Mouse (Mus musculus): ENCODE results near the gene A530064D06Rik. TPM values are rescaled to one million over a fixed set of nuclear protein-coding genes. Genes with fewer than 3 reads are reported as not detected.

Gene A530064D06Rik
- polyA plus RNA-seq, 1 experiment from 2014 or later = not detected

- Histone ChIP-seq H3K4me3 (no peak overlapping the region), H3K9ac (replicated peaks) (no peak overlapping the region), H3K27me3 (no peaks in the 10 kb centered on the region), H3K27ac (replicated peaks) (no peak overlapping the region), H3K9me3 (no peaks in the 10 kb centered on the region), H3K4me1 (no peaks in the 10 kb centered on the region), H3K4me2 (replicated peaks) (no peak overlapping the region), H3K36me3 (no peaks in the 10 kb centered on the region)
- no peak for ATAC-seq (replicated peaks)
- 39% methylated on average over 8 of the region's 8 CpGs for WGBS
Measured at GRCm38 (mm10) chr17:48110547-48111287, 56.4 kb downstream of the A530064D06Rik start.

- no peak overlapping the region for H3K4me3 ChIP-seq
- H3K9me3 ChIP-seq = no peaks in the 10 kb centered on the region
- no peaks in the 10 kb centered on the region for H3K4me1 ChIP-seq
- WGBS = 85% methylated on average over 3 of the region's 3 CpGs
- H3K9ac ChIP-seq (replicated peaks) = no peak overlapping the region
- H3K27me3 ChIP-seq = no peaks in the 10 kb centered on the region
- H3K36me3 ChIP-seq = no peaks in the 10 kb centered on the region
- H3K4me2 ChIP-seq (replicated peaks) = no peak overlapping the region
- ATAC-seq (replicated peaks) = no peak
- no peak overlapping the region for H3K27ac ChIP-seq (replicated peaks)
Measured at GRCm38 (mm10) chr17:48108520-48108919, 58.6 kb downstream of the A530064D06Rik start.

GRCm38 (mm10) chr17:48107862-48108261, 59.2 kb downstream of the A530064D06Rik start:
- 59% methylated on average over 6 of the region's 6 CpGs for WGBS
- no peak overlapping the region for H3K4me3 ChIP-seq
- ATAC-seq (replicated peaks) = no peak
- H3K4me1 ChIP-seq = no peaks in the 10 kb centered on the region
- H3K36me3 ChIP-seq = no peaks in the 10 kb centered on the region
- H3K4me2 ChIP-seq (replicated peaks) = no peak overlapping the region
- H3K9ac ChIP-seq (replicated peaks) = no peak overlapping the region
- no peak overlapping the region for H3K27ac ChIP-seq (replicated peaks)
- no peaks in the 10 kb centered on the region for H3K27me3 ChIP-seq
- H3K9me3 ChIP-seq = no peaks in the 10 kb centered on the region

GRCm38 (mm10) chr17:48107333-48107732, 59.7 kb downstream of the A530064D06Rik start:
- Histone ChIP-seq H3K36me3 (no peaks in the 10 kb centered on the region), H3K27me3 (no peaks in the 10 kb centered on the region), H3K4me2 (replicated peaks) (no peak overlapping the region), H3K9ac (replicated peaks) (no peak overlapping the region), H3K4me1 (no peaks in the 10 kb centered on the region), H3K4me3 (no peak overlapping the region), H3K9me3 (no peaks in the 10 kb centered on the region), H3K27ac (replicated peaks) (no peak overlapping the region)
- no peak for ATAC-seq (replicated peaks)
- WGBS = 39% methylated on average over 4 of the region's 4 CpGs

GRCm38 (mm10) chr17:48100441-48101417, 66.3 kb downstream of the A530064D06Rik start:
- Histone ChIP-seq H3K4me1 (peaks cover 35% of the 10 kb centered on the region), H3K27me3 (peaks cover 43% of the 10 kb centered on the region), H3K9ac (replicated peaks) (no peak overlapping the region), H3K9me3 (no peaks in the 10 kb centered on the region), H3K36me3 (no peaks in the 10 kb centered on the region), H3K4me2 (replicated peaks) (peak overlapping the region; percentile 42), H3K4me3 (peak overlapping the region; percentile 28), H3K27ac (replicated peaks) (no peak overlapping the region)
- WGBS = 13% methylated on average over 21 of the region's 21 CpGs
- peak; percentile 78 for ATAC-seq (replicated peaks)

GRCm38 (mm10) chr17:48099312-48099711, 67.8 kb downstream of the A530064D06Rik start:
- H3K9ac ChIP-seq (replicated peaks) = no peak overlapping the region
- H3K27ac ChIP-seq (replicated peaks) = no peak overlapping the region
- no peaks in the 10 kb centered on the region for H3K36me3 ChIP-seq
- 8% methylated on average over 11 of the region's 11 CpGs for WGBS
- H3K9me3 ChIP-seq = no peaks in the 10 kb centered on the region
- H3K27me3 ChIP-seq = peaks cover 50% of the 10 kb centered on the region
- no peak for ATAC-seq (replicated peaks)
- peaks cover 47% of the 10 kb centered on the region for H3K4me1 ChIP-seq
- no peak overlapping the region for H3K4me3 ChIP-seq
- H3K4me2 ChIP-seq (replicated peaks) = no peak overlapping the region

Other genes starting within 250 kb of the A530064D06Rik start
- gene Foxp4, start 242.6 kb downstream of the A530064D06Rik start, polyA plus RNA-seq (2015; fragmentation: Nextera tagmentation; extraction: Ambion mirVana) = 33.2 and 37.3 TPM in 2 replicates
- gene 1700122O11Rik, start 129.0 kb downstream of the A530064D06Rik start, polyA plus RNA-seq (2015; fragmentation: Nextera tagmentation; extraction: Ambion mirVana) = not detected in 2 replicates
- not detected in 2 replicates for gene 1700067P10Rik, start 78.0 kb downstream of the A530064D06Rik start, polyA plus RNA-seq (2015; fragmentation: Nextera tagmentation; extraction: Ambion mirVana)
- not detected in 2 replicates for gene 9830107B12Rik, start 21.0 kb downstream of the A530064D06Rik start, polyA plus RNA-seq (2015; fragmentation: Nextera tagmentation; extraction: Ambion mirVana)
- not detected in 2 replicates for gene Trem1, start 65.5 kb upstream of the A530064D06Rik start, polyA plus RNA-seq (2015; fragmentation: Nextera tagmentation; extraction: Ambion mirVana)
- gene Trem3, start 80.5 kb upstream of the A530064D06Rik start, polyA plus RNA-seq (2015; fragmentation: Nextera tagmentation; extraction: Ambion mirVana) = not detected in 2 replicates
- gene Treml4, start 97.0 kb upstream of the A530064D06Rik start, polyA plus RNA-seq (2015; fragmentation: Nextera tagmentation; extraction: Ambion mirVana) = 0.10 TPM in 1 of 2 replicates, not detected in the other
- gene Treml2, start 132.2 kb upstream of the A530064D06Rik start, polyA plus RNA-seq (2015; fragmentation: Nextera tagmentation; extraction: Ambion mirVana) = 0.08 TPM in 1 of 2 replicates, not detected in the other
- 0.09 TPM in 1 of 2 replicates, not detected in the other for gene B430306N03Rik, start 148.9 kb upstream of the A530064D06Rik start, polyA plus RNA-seq (2015; fragmentation: Nextera tagmentation; extraction: Ambion mirVana)
- gene Trem2, start 179.1 kb upstream of the A530064D06Rik start, polyA plus RNA-seq (2015; fragmentation: Nextera tagmentation; extraction: Ambion mirVana) = 3.9 and 4.1 TPM in 2 replicates
- gene Treml1, start 192.6 kb upstream of the A530064D06Rik start, polyA plus RNA-seq (2015; fragmentation: Nextera tagmentation; extraction: Ambion mirVana) = 0.46 and 0.55 TPM in 2 replicates
- gene Nfya, start 242.6 kb upstream of the A530064D06Rik start, polyA plus RNA-seq (2015; fragmentation: Nextera tagmentation; extraction: Ambion mirVana) = 17.6 and 18.9 TPM in 2 replicates
- gene Oard1, start 242.7 kb upstream of the A530064D06Rik start, polyA plus RNA-seq (2015; fragmentation: Nextera tagmentation; extraction: Ambion mirVana) = 59.0 and 60.7 TPM in 2 replicates

Data from forebrain, embryonic 15.5 days (tissue).